Mouse (Mus musculus): ENCODE measurements around the gene Agpat3.

DNA sequence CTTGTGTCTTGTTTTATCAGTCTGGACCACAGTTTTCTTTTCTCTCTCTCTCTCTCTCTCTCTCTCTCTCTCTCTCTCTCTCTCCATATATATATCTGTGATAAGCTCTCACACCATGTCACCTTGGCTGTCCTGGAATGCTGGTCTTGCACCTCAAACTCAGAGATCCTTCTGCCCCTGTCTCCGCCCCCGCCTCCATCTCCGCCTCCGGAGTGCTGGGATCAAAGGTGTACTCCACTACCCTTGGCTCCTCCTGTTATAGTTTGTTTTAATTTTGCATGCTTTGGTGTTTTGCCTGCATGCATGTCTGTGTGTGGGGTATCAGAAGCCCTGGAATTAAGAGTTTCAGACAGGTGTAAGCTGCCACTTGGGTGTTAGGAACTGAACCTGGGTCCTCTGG, 76.0 kb downstream of the Agpat3 start:
- TF ChIP-seq USF1 (IDR thresholded peaks at IDR 0.05; ENCODE audit: low read depth) (no peak), CTCF (IDR thresholded peaks at IDR 0.05; ENCODE audit: control insufficient read depth, insufficient read depth, insufficient read length) (no peak), CEBPB (IDR thresholded peaks at IDR 0.05; ENCODE audit: low read depth) (no peak), FOSL1 (IDR thresholded peaks at IDR 0.05; ENCODE audit: insufficient read depth, low read length, poor library complexity, severe bottlenecking) (no peak), MAX (IDR thresholded peaks at IDR 0.05) (no peak), MYOG (IDR thresholded peaks at IDR 0.05; ENCODE audit: control insufficient read depth, extremely low read depth, insufficient read length) (no peak)

All from C2C12 (cell line).